Mouse (Mus musculus) kidney, embryonic 14.5 days (tissue): ENCODE data around the gene Zfr2. TPM values are rescaled to one million over a fixed set of nuclear protein-coding genes. Genes with fewer than 3 reads are reported as not detected.
"Not testable (repeated sequence)": the region's sequence is repeated elsewhere in the genome, so short reads cannot be mapped to it uniquely, and the experiment has no call there.

Experiments
- ATAC-seq: fragments of 200-750 bp; cut with Nextera tagmentation; 2 replicates; pipeline ENCODE4 v1.8.0; 2017; ENCODE audit warnings: moderate number of reproducible peaks, mild to moderate bottlenecking, moderate TSS enrichment, moderate library complexity; ENCODE audit not compliant: low FRiP score, low TSS enrichment
- H3K27ac ChIP-seq: fragments of 300-500 bp; sonication (generic); 2 replicates; pipeline ENCODE4 v1.5.1; 2014; ENCODE audit warnings: low read depth, mild to moderate bottlenecking, low read length, moderate library complexity, mixed read lengths
- H3K27me3 ChIP-seq: fragments of 300-500 bp; sonication (generic); 2 replicates; pipeline ENCODE4 v1.6.1; 2014; ENCODE audit warnings: mild to moderate bottlenecking, low read length; ENCODE audit not compliant: control insufficient read depth, insufficient read depth
- H3K36me3 ChIP-seq: fragments of 300-500 bp; sonication (generic); 2 replicates; pipeline ENCODE4 v1.6.1; 2014; ENCODE audit warnings: low read length, mixed read lengths; ENCODE audit not compliant: control insufficient read depth, insufficient read depth
- H3K4me1 ChIP-seq: fragments of 300-500 bp; sonication (generic); 2 replicates; pipeline ENCODE4 v1.6.1; 2014; ENCODE audit warnings: low read length, mixed read lengths; ENCODE audit not compliant: control insufficient read depth, insufficient read depth
- H3K4me2 ChIP-seq: fragments of 300-500 bp; sonication (generic); replicated peaks from 2 replicates; pipeline ENCODE4 v1.6.1; 2014; ENCODE audit warnings: low read depth, mild to moderate bottlenecking, low read length
- H3K4me3 ChIP-seq: fragments of 300-500 bp; sonication (generic); 2 replicates; pipeline ENCODE4 v1.5.1; 2014; ENCODE audit warnings: mild to moderate bottlenecking, low read length
- H3K9ac ChIP-seq: fragments of 300-500 bp; sonication (generic); 2 replicates; pipeline ENCODE4 v1.6.1; 2014; ENCODE audit warnings: low read depth, mild to moderate bottlenecking, low read length, moderate library complexity
- H3K9me3 ChIP-seq: fragments of 300-500 bp; sonication (generic); 2 replicates; pipeline ENCODE4 v1.6.1; 2016; ENCODE audit warnings: low read length; ENCODE audit not compliant: control insufficient read depth
- WGBS: fragments of 180-500 bp; shearing (Covaris S2); extraction: QIAGEN DNeasy Blood & Tissue Kit; methylation state at CpG from one replicate; pipeline ENCODE4 v1.1.7; 2014; 5-methylcytosine and 5-hydroxymethylcytosine counted together
- polyA plus RNA-seq: library from polyadenylated mRNA; unstranded; fragments of >200 nt; fragmentation: Nextera tagmentation; extraction: Ambion mirVana; gene quantifications from 2 replicates; pipeline ENCODE4 v1.2.1, GENCODE M21; 2014

The Zfr2 gene
- polyA plus RNA-seq, 1 experiment from 2014 or later: 4.5 TPM

DNA sequence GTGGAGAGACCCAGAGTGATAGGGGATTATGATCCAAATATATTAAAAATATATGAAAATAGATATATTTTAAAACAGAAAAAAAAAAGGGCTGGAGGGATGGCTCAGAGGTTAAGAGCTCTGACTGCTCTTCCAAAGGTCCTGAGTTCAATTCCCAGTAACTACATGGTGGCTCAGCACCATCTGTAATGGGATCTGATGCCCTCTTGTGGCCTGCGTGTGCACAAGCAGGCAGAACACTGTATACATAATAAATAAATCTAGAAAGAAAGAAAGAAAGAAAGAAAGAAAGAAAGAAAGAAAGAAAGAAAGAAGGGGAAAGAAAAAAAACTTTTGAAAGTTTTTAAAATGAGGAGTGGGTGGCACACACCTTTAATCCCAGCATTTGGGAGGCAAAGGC is 15.7 kb upstream of the Zfr2 start:
- not testable (repeated sequence) for H3K9me3 ChIP-seq, H3K4me2 ChIP-seq, ATAC-seq, H3K27ac ChIP-seq, H3K4me1 ChIP-seq, H3K9ac ChIP-seq, H3K4me3 ChIP-seq, H3K36me3 ChIP-seq, H3K27me3 ChIP-seq
- WGBS: 18% methylated on average over 1 of the region's 1 CpGs

DNA sequence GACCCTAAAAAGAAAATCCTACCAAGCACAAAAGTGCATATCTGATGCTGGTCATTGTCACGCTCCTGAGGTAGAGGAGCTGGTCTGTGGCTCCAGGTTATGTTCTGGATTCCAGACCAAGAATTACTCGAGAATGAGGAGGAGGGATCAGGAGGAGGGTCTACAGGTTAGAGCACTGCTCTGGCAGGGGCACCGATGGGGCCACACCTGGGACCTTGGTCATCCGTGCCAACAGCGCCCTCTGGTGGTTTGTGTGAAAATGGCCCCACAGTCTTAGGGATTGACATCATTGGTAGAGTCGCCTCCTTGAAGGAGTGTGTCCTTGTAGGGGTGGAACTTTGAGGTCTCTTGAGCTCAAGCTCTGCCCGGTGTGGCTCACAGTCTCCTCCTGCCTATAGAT is 15.0 kb upstream of the Zfr2 start:
- 34% methylated on average over 7 of the region's 7 CpGs for WGBS
- Histone ChIP-seq H3K27ac (no peak overlapping the region), H3K4me1 (no peaks in the 10 kb centered on the region), H3K4me3 (no peak overlapping the region), H3K9ac (no peak overlapping the region), H3K27me3 (no peaks in the 10 kb centered on the region), H3K9me3 (no peaks in the 10 kb centered on the region), H3K36me3 (no peaks in the 10 kb centered on the region), H3K4me2 (no peak overlapping the region)
- peak; percentile 51; the same call in 1 of the 2 replicates for ATAC-seq

DNA sequence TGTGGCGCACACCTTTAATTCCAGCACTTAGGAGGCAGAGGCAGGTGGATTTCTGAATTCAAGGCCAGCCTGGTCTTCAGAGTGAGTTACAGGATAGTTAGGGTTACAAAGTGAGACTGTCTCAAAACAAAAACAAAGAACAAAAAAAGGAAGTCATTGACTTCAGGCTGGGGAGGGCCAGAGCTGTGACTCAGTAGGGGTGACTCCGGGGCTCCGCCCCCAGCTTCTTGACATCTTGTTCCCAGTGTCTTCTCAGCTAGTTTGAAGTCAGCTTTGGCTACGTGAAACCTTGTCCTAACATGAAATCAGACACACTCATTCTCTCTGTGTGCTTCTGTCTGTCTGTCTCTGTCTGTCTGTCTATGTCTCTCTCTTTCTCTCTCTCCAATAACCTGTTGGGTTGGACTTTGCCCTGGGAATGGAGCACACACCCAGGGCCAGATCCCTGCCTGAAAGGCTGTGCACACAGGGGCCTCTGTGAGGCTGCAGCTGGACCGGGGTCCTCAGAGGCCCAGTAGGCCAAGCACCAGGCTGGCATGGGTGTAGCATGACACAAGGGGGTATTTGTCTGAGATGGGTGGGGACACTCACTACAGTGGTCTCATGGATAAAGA is 11.4 kb upstream of the Zfr2 start:
- no peak for ATAC-seq
- 84% methylated on average over 5 of the region's 5 CpGs for WGBS
- H3K9ac ChIP-seq: no peak overlapping the region

DNA sequence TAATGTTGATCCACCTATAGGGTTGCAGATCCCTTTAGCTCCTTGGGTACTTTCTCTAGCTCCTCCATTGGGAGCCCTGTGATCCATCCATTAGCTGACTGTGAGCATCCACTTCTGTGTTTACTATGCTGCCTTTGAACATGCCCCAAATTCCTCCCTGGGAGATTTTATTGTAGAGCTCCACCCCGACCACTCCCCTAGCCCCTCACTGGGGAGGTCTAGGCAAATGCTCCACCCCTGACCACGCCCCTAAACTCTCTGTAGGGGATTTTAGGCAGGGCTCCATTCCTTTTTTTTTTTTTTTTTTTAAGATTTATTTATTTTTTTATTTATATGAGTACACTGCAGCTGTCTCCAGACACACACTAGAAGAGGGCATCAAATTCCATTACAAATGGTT is 9.2 kb upstream of the Zfr2 start:
- H3K4me3 ChIP-seq, H3K27ac ChIP-seq: not testable (repeated sequence)
- 44% methylated on average over 2 of the region's 2 CpGs for WGBS

More for the DNA sequence above, 11.4 kb upstream of the Zfr2 start:
- Histone ChIP-seq H3K4me3 (no peak overlapping the region), H3K4me1 (no peaks in the 10 kb centered on the region), H3K27ac (no peak overlapping the region), H3K36me3 (no peaks in the 10 kb centered on the region), H3K4me2 (no peak overlapping the region), H3K27me3 (no peaks in the 10 kb centered on the region), H3K9me3 (no peaks in the 10 kb centered on the region)

DNA sequence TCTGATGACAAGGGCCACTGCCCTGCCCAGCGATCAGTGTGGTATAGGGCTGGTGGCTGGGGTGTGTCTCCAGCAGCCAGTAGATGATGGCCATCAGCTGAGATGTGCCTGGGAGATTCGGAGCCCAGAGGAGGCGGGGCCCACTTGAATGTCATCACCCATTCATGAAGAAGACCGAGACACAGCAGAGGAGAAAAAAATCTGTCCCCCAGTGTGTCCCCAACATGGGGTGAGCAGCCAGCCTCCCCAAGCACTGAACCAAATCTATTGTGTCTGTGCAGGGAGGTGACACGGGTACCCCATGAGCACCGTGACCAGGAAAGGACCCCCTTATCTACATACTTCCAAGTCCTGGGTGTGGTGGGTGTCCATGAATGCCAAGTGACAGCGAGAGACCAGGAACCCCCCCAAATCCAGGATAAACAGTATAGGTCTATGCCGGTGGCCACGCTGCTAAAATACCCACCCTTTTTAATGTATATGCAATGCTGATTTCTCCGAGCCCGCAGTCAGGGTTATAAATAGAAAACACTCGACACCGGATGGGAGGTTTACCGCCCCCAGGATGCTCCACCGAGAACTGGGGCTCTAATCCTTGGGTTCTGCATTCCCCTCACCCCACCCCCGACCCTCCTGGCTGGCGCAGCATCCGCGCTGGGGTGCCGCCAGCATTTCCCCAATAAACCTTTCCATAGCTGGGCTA is 3.1 kb upstream of the Zfr2 start:
- Histone ChIP-seq H3K36me3 (no peaks in the 10 kb centered on the region), H3K4me3 (peak overlapping the region; percentile 12; the same call in 1 of the 2 replicates)
- 14% methylated on average over 20 of the region's 20 CpGs for WGBS

More for the DNA sequence above, 9.2 kb upstream of the Zfr2 start:
- not testable (repeated sequence) for H3K27me3 ChIP-seq, H3K9me3 ChIP-seq, H3K9ac ChIP-seq, ATAC-seq, H3K4me2 ChIP-seq, H3K4me1 ChIP-seq, H3K36me3 ChIP-seq

DNA sequence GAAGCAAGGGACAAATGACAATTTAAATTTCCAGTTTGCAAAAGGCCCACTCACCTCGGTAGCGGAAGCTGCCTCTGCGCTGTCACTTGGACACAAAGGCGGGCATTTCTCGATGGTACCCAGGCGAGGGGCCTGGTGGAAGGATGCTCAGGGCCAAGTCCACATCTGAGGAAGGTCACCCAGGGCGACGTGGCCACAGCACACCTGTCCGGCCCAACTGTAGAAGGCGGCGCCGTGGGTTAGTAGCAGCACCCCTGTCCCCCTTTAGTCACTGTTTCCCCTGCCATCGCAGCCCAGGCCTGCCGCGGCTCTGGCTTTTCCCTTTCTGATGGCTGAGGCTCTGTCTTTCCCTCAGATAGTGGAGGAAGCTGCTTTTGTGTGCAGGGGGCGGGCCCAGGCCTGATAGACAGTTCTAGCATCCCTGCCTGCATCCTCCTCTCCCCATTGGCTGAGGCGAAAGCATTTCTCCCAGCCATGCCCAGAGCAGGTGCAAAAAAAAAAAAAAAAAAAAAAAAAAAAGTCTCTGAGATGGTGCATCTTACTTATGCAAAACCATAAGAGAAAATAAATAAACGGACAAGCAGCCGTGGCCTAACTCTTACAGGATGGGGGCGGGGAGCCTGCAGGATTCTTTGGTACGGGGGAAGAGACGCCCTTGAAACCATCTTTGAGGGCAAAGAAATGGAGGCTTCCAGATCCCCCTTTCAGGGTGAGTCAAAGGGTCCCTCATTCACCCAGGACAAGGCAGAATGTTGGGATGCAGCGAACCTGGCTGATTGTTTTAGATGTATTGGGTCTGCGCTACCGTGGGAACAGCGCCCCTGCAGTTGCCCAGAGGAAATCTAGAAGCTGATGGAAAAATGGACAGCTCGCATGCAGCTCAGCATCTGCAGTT is 2.3 kb upstream of the Zfr2 start, which contains the start of gene Atcay:
Gene Atcay (minus strand): TSS at position 396 of the 895 bp plus-strand sequence.
- Histone ChIP-seq H3K27ac (no peak within 1 kb of the TSS), H3K4me1 (peaks cover 8% of the 10 kb centered on the region), H3K36me3 (no peaks in the 10 kb centered on the region), H3K4me3 (peak within 1 kb of the TSS; percentile 12; the same call in 1 of the 2 replicates), H3K27me3 (peaks cover 30% of the 10 kb centered on the region), H3K9me3 (no peaks in the 10 kb centered on the region), H3K4me2 (peak within 1 kb of the TSS; percentile 22), H3K9ac (no peak within 1 kb of the TSS)
- no peak for ATAC-seq
- WGBS: 10% methylated on average over 27 of the region's 27 CpGs

More for the DNA sequence above, 3.1 kb upstream of the Zfr2 start:
- Histone ChIP-seq H3K4me2 (no peak overlapping the region; the same call in 1 of the 2 replicates), H3K9ac (no peak overlapping the region), H3K27me3 (peaks cover 30% of the 10 kb centered on the region), H3K27ac (no peak overlapping the region), H3K9me3 (no peaks in the 10 kb centered on the region), H3K4me1 (peaks cover 8% of the 10 kb centered on the region)
- no peak for ATAC-seq

DNA sequence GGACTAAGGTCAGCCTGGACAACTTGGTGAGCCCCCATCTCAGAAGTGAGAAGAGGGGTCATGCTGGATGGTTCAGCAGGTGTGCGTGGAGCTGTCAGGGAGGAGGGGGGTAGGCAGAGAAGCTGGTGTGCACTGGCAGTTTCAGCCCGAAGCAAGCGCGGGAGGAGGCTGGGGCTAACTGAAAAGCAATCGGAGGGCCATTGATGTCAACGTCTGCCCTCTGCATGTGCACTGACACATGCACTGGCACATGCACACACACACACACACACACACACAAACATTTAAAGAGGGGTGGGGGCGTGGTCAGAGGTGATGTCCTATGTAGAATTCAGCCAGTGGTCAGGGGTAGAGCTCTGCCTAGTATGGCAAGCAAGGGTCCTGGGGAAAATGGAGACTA is 1.5 kb upstream of the Zfr2 start:
- H3K9ac ChIP-seq: no peak overlapping the region
- no peaks in the 10 kb centered on the region for H3K36me3 ChIP-seq
- no peaks in the 10 kb centered on the region for H3K9me3 ChIP-seq
- H3K27ac ChIP-seq: no peak overlapping the region
- peaks cover 30% of the 10 kb centered on the region for H3K27me3 ChIP-seq
- WGBS: 49% methylated on average over 7 of the region's 7 CpGs
- H3K4me3 ChIP-seq: peak overlapping the region; percentile 9; the same call in 1 of the 2 replicates
- H3K4me2 ChIP-seq: no peak overlapping the region
- peaks cover 8% of the 10 kb centered on the region for H3K4me1 ChIP-seq
- no peak for ATAC-seq

DNA sequence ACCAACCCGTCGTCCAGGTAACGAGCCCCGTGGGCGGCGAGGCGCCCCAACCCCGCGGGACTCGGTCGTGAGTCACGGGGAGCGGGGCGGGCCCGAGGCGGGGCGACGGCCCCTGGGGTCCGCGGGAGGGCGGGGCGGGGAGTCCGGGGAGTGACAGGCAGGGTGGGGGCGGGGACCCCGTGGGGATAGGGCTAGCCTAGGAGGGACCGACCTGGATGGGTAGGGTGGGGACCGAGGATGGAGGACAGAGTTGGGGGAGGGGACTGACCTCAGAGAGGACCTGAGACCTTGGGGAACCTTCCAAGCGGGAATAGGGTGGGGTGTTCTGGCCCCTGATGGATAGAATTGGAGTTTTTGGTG is 251 bp downstream of the Zfr2 start:
- under 1% methylated on average over 19 of the region's 28 CpGs for WGBS
- Histone ChIP-seq H3K9me3 (no peaks in the 10 kb centered on the region), H3K4me1 (peaks cover 8% of the 10 kb centered on the region), H3K27me3 (peaks cover 30% of the 10 kb centered on the region), H3K4me3 (peak overlapping the region; percentile 69), H3K9ac (peak overlapping the region; percentile 71), H3K27ac (no peak overlapping the region), H3K36me3 (no peaks in the 10 kb centered on the region), H3K4me2 (peak overlapping the region; percentile 48)
- ATAC-seq: peak; percentile 77
